Mouse (Mus musculus) lung, embryonic 15.5 days (tissue): Measurements from ENCODE around the gene Orc5. TPM values are rescaled to one million over a fixed set of nuclear protein-coding genes. Genes with fewer than 3 reads are reported as not detected.

Experiments
- ATAC-seq: fragments of 200-750 bp; cut with Nextera tagmentation; 2 replicates; pipeline ENCODE4 v1.8.0; 2017; ENCODE audit warnings: moderate number of reproducible peaks, borderline replicate concordance; ENCODE audit not compliant: low FRiP score, low TSS enrichment; ENCODE audit errors: extremely low read depth
- H3K27ac ChIP-seq: fragments of 300-500 bp; sonication (generic); 2 replicates; pipeline ENCODE4 v1.5.1; 2015; ENCODE audit warnings: moderate library complexity, mild to moderate bottlenecking, inconsistent platforms
- H3K27me3 ChIP-seq: fragments of 300-500 bp; sonication (generic); 2 replicates; pipeline ENCODE4 v1.6.1; 2015; ENCODE audit warnings: inconsistent platforms
- H3K36me3 ChIP-seq: fragments of 300-500 bp; sonication (generic); 2 replicates; pipeline ENCODE4 v1.6.1; 2015; ENCODE audit warnings: inconsistent platforms
- H3K4me1 ChIP-seq: fragments of 300-500 bp; sonication (generic); 2 replicates; pipeline ENCODE4 v1.6.1; 2015; ENCODE audit warnings: inconsistent platforms
- H3K4me2 ChIP-seq: fragments of 300-500 bp; sonication (generic); 2 replicates; pipeline ENCODE4 v1.6.1; 2015; ENCODE audit warnings: inconsistent platforms, mild to moderate bottlenecking, moderate library complexity
- H3K4me3 ChIP-seq: fragments of 300-500 bp; sonication (generic); 2 replicates; pipeline ENCODE4 v1.5.1; 2015; ENCODE audit warnings: mild to moderate bottlenecking, inconsistent platforms
- H3K9ac ChIP-seq: fragments of 300-500 bp; sonication (generic); 2 replicates; pipeline ENCODE4 v1.6.1; 2015; ENCODE audit warnings: inconsistent platforms
- H3K9me3 ChIP-seq: fragments of 300-500 bp; sonication (generic); 2 replicates; pipeline ENCODE4 v1.6.1; 2016; ENCODE audit warnings: inconsistent platforms
- WGBS: fragments of 180-500 bp; shearing (Covaris S2); methylation state at CpG from one replicate; pipeline ENCODE4 v1.1.7; 2015; 5-methylcytosine and 5-hydroxymethylcytosine counted together
- polyA plus RNA-seq: library from polyadenylated mRNA; unstranded; fragments of >200 nt; fragmentation: Nextera tagmentation; extraction: Ambion mirVana; gene quantifications from 2 replicates; pipeline ENCODE4 v1.2.1, GENCODE M21; 2015

Orc5 gene
- polyA plus RNA-seq, 1 experiment from 2014 or later, result 38.4 TPM

- no peak overlapping the region for H3K4me2 ChIP-seq
- H3K9ac ChIP-seq, result no peak overlapping the region
- ATAC-seq, result no peak
- no peaks in the 10 kb centered on the region for H3K36me3 ChIP-seq
- H3K4me1 ChIP-seq, result no peaks in the 10 kb centered on the region
- no peaks in the 10 kb centered on the region for H3K27me3 ChIP-seq
- no peak overlapping the region for H3K27ac ChIP-seq
- H3K4me3 ChIP-seq, result no peak overlapping the region
- 83% methylated on average over 4 of the region's 4 CpGs for WGBS
- H3K9me3 ChIP-seq, result no peaks in the 10 kb centered on the region
These were observed 7.4 kb upstream of the Orc5 start for GRCm38 (mm10) chr5:22557491-22558113.

- H3K4me2 ChIP-seq, result no peak overlapping the region
- H3K4me1 ChIP-seq, result no peaks in the 10 kb centered on the region
- H3K27ac ChIP-seq, result no peak overlapping the region
- no peak overlapping the region for H3K4me3 ChIP-seq
- no peaks in the 10 kb centered on the region for H3K36me3 ChIP-seq
- H3K27me3 ChIP-seq, result no peaks in the 10 kb centered on the region
- H3K9ac ChIP-seq, result no peak overlapping the region
- WGBS, result 91% methylated on average over 4 of the region's 4 CpGs
- H3K9me3 ChIP-seq, result no peaks in the 10 kb centered on the region
- no peak for ATAC-seq
These were observed 6.5 kb upstream of the Orc5 start for GRCm38 (mm10) chr5:22556713-22557112.

- ATAC-seq, result no peak
These were observed 2.1 kb upstream of the Orc5 start for GRCm38 (mm10) chr5:22552233-22552765.

GRCm38 (mm10) chr5:22549366-22550032, 730 bp downstream of the Orc5 start:
- Histone ChIP-seq H3K9ac (peak overlapping the region; percentile 77), H3K4me2 (peak overlapping the region; percentile 67), H3K27ac (peak overlapping the region; percentile 91), H3K4me3 (peak overlapping the region; percentile 86), H3K36me3 (peaks cover 18% of the 10 kb centered on the region), H3K27me3 (no peaks in the 10 kb centered on the region), H3K4me1 (peaks cover 14% of the 10 kb centered on the region), H3K9me3 (no peaks in the 10 kb centered on the region)
- 7% methylated on average over 11 of the region's 11 CpGs for WGBS
- ATAC-seq, result peak; percentile 17; the same call in 1 of the 2 replicates

More at GRCm38 (mm10) chr5:22552233-22552765, 2.1 kb upstream of the Orc5 start:
- H3K27me3 ChIP-seq, result no peaks in the 10 kb centered on the region
- no peak overlapping the region for H3K4me3 ChIP-seq
- 94% methylated on average over 14 of the region's 14 CpGs for whole genome bisulfite sequencing
- H3K4me2 ChIP-seq, result no peak overlapping the region
- H3K9ac ChIP-seq, result no peak overlapping the region
- no peaks in the 10 kb centered on the region for H3K9me3 ChIP-seq
- no peaks in the 10 kb centered on the region for H3K36me3 ChIP-seq
- H3K4me1 ChIP-seq, result peaks cover 14% of the 10 kb centered on the region
- H3K27ac ChIP-seq, result no peak overlapping the region

- Histone ChIP-seq H3K27ac (no peak overlapping the region), H3K36me3 (peaks cover 18% of the 10 kb centered on the region), H3K9ac (no peak overlapping the region), H3K4me3 (no peak overlapping the region), H3K27me3 (no peaks in the 10 kb centered on the region), H3K4me1 (peaks cover 14% of the 10 kb centered on the region), H3K9me3 (no peaks in the 10 kb centered on the region), H3K4me2 (peak overlapping the region; percentile 67)
- no peak for ATAC-seq
- WGBS, result 43% methylated on average over 6 of the region's 6 CpGs
These were observed 1.6 kb downstream of the Orc5 start for GRCm38 (mm10) chr5:22548556-22549161.

GRCm38 (mm10) chr5:22546536-22546935, 3.7 kb downstream of the Orc5 start:
- no peak overlapping the region for H3K4me3 ChIP-seq
- 93% methylated on average over 5 of the region's 5 CpGs for WGBS
- no peak overlapping the region for H3K4me2 ChIP-seq
- peaks cover 26% of the 10 kb centered on the region for H3K36me3 ChIP-seq
- no peaks in the 10 kb centered on the region for H3K27me3 ChIP-seq
- ATAC-seq, result no peak
- peaks cover 14% of the 10 kb centered on the region for H3K4me1 ChIP-seq
- no peak overlapping the region for H3K27ac ChIP-seq
- no peak overlapping the region for H3K9ac ChIP-seq
- H3K9me3 ChIP-seq, result no peaks in the 10 kb centered on the region

GRCm38 (mm10) chr5:22545305-22545704, 4.9 kb downstream of the Orc5 start:
- no peak for ATAC-seq
- H3K4me1 ChIP-seq, result peaks cover 10% of the 10 kb centered on the region
- H3K36me3 ChIP-seq, result peaks cover 36% of the 10 kb centered on the region
- no peak overlapping the region for H3K9ac ChIP-seq
- no peaks in the 10 kb centered on the region for H3K27me3 ChIP-seq
- no peak overlapping the region for H3K4me3 ChIP-seq
- H3K27ac ChIP-seq, result no peak overlapping the region
- H3K9me3 ChIP-seq, result no peaks in the 10 kb centered on the region
- H3K4me2 ChIP-seq, result no peak overlapping the region

- H3K27me3 ChIP-seq, result no peaks in the 10 kb centered on the region
- no peak overlapping the region for H3K27ac ChIP-seq
- H3K4me3 ChIP-seq, result no peak overlapping the region
- H3K4me2 ChIP-seq, result no peak overlapping the region
- ATAC-seq, result no peak
- no peaks in the 10 kb centered on the region for H3K9me3 ChIP-seq
- peaks cover 47% of the 10 kb centered on the region for H3K36me3 ChIP-seq
- H3K4me1 ChIP-seq, result no peaks in the 10 kb centered on the region
- no peak overlapping the region for H3K9ac ChIP-seq
- 94% methylated on average over 2 of the region's 2 CpGs for WGBS
These were observed 7.6 kb downstream of the Orc5 start for GRCm38 (mm10) chr5:22542676-22543075.

- 92% methylated on average over 7 of the region's 7 CpGs for WGBS
- Histone ChIP-seq H3K27ac (no peak overlapping the region), H3K9ac (no peak overlapping the region), H3K4me1 (no peaks in the 10 kb centered on the region), H3K4me3 (no peak overlapping the region), H3K9me3 (no peaks in the 10 kb centered on the region), H3K27me3 (no peaks in the 10 kb centered on the region), H3K36me3 (peaks cover 34% of the 10 kb centered on the region), H3K4me2 (no peak overlapping the region)
- ATAC-seq, result no peak
These were observed 11.1 kb downstream of the Orc5 start for GRCm38 (mm10) chr5:22538996-22539600.

GRCm38 (mm10) chr5:22536695-22537094, 13.5 kb downstream of the Orc5 start:
- Histone ChIP-seq H3K4me2 (no peak overlapping the region), H3K9ac (no peak overlapping the region), H3K27me3 (no peaks in the 10 kb centered on the region), H3K4me3 (no peak overlapping the region), H3K27ac (no peak overlapping the region), H3K36me3 (peaks cover 28% of the 10 kb centered on the region; the same call in 1 of the 2 replicates), H3K9me3 (no peaks in the 10 kb centered on the region), H3K4me1 (no peaks in the 10 kb centered on the region)
- ATAC-seq, result no peak
- 83% methylated on average over 1 of the region's 1 CpGs for WGBS

- H3K9me3 ChIP-seq, result no peaks in the 10 kb centered on the region
- 91% methylated on average over 5 of the region's 5 CpGs for WGBS
- H3K4me3 ChIP-seq, result no peak overlapping the region
- no peaks in the 10 kb centered on the region for H3K4me1 ChIP-seq
- H3K27me3 ChIP-seq, result no peaks in the 10 kb centered on the region
- peaks cover 18% of the 10 kb centered on the region; the same call in 1 of the 2 replicates for H3K36me3 ChIP-seq
- no peak overlapping the region for H3K27ac ChIP-seq
- no peak for ATAC-seq
- H3K4me2 ChIP-seq, result no peak overlapping the region
- H3K9ac ChIP-seq, result no peak overlapping the region
These were observed 17.7 kb downstream of the Orc5 start for GRCm38 (mm10) chr5:22532571-22532970.

- Histone ChIP-seq H3K36me3 (peaks cover 21% of the 10 kb centered on the region; the same call in 1 of the 2 replicates), H3K9me3 (no peaks in the 10 kb centered on the region), H3K4me1 (no peaks in the 10 kb centered on the region), H3K9ac (no peak overlapping the region), H3K27ac (no peak overlapping the region), H3K27me3 (no peaks in the 10 kb centered on the region), H3K4me2 (no peak overlapping the region), H3K4me3 (no peak overlapping the region)
- 71% methylated on average over 4 of the region's 4 CpGs for WGBS
- no peak for ATAC-seq
These were observed 27.6 kb downstream of the Orc5 start for GRCm38 (mm10) chr5:22522612-22523011.
